Mouse (Mus musculus): ENCODE data around the gene Plek. TPM values are rescaled to one million over a fixed set of nuclear protein-coding genes. Genes with fewer than 3 reads are reported as not detected.

The Plek gene
- polyA plus RNA-seq, 1 experiment from 2014 or later = 0.98 TPM

DNA sequence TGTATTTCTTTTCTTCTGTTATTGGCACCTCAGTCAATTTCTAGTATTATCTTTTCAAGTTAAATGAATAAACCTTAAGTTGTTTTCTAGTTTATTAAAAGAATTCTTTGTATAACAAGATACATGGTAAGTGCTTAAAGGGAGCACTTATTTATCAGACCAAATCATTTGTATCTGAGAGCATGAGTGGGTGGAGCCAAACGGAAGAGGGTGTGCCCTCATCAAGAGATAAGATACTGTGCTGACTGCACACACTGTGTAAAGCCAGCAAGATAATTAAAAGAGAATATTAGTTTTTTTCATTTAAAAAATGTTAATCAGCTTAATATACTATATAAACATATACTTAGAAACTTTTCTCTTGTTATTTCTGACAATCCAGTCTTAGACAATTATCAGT lies 93.7 kb downstream of the Plek start:
- Histone ChIP-seq H3K4me1 (replicated peaks; ENCODE audit: control insufficient read depth, insufficient read depth) (no peaks in the 10 kb centered on the region), H3K9ac (ENCODE audit: low read length) (no peak overlapping the region), H3K9me3 (ENCODE audit: control insufficient read depth, low read length) (no peaks in the 10 kb centered on the region), H3K4me3 (ENCODE audit: low read depth, low read length) (no peak overlapping the region), H3K27ac (replicated peaks) (no peak overlapping the region), H3K36me3 (ENCODE audit: control insufficient read depth, insufficient read depth, low read length) (no peaks in the 10 kb centered on the region), H3K4me2 (replicated peaks; ENCODE audit: low read depth) (no peak overlapping the region), H3K27me3 (ENCODE audit: control insufficient read depth, insufficient read depth, low read length) (no peaks in the 10 kb centered on the region)
- no peak for DNase-seq (ENCODE audit: low spot score)
- 68% methylated on average over 1 of the region's 1 CpGs for WGBS
- TF ChIP-seq CTCF (IDR thresholded peaks at IDR 0.05; ENCODE audit: low read depth) = no peak
- no peak for TF ChIP-seq EP300 (optimal IDR thresholded peaks at IDR 0.05)
- ATAC-seq (ENCODE audit: low FRiP score, low TSS enrichment) = no peak

DNA sequence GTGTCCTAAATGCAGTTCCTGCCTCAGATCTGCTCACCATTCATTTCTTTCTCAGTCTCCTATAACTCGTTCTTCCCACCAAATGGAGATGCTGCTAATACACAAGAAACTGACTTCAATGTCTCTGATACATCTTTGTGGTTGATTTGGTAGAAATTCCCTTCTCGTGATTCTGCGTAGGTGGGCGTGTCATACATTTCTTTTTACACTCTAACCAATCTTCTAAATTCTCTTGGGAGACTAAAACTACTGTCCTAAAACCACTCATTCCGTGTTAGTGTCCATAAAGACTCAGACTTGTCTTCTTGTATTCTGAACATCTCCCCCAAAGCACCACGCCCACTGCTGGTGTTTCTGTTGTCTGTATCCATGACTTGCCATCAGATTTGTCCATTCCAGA lies 95.2 kb downstream of the Plek start:
- ATAC-seq (ENCODE audit: low FRiP score, low TSS enrichment) = no peak
- Histone ChIP-seq H3K27me3 (ENCODE audit: control insufficient read depth, insufficient read depth, low read length) (no peaks in the 10 kb centered on the region), H3K4me3 (ENCODE audit: low read depth, low read length) (no peak overlapping the region), H3K27ac (replicated peaks) (no peak overlapping the region), H3K9ac (ENCODE audit: low read length) (no peak overlapping the region), H3K9me3 (ENCODE audit: control insufficient read depth, low read length) (no peaks in the 10 kb centered on the region), H3K4me2 (replicated peaks; ENCODE audit: low read depth) (no peak overlapping the region), H3K4me1 (replicated peaks; ENCODE audit: control insufficient read depth, insufficient read depth) (no peaks in the 10 kb centered on the region), H3K36me3 (ENCODE audit: control insufficient read depth, insufficient read depth, low read length) (no peaks in the 10 kb centered on the region)
- TF ChIP-seq CTCF (IDR thresholded peaks at IDR 0.05; ENCODE audit: low read depth) = no peak
- no peak for TF ChIP-seq EP300 (optimal IDR thresholded peaks at IDR 0.05)
- no peak for DNase-seq (ENCODE audit: low spot score)
- WGBS = 90% methylated on average over 6 of the region's 6 CpGs

DNA sequence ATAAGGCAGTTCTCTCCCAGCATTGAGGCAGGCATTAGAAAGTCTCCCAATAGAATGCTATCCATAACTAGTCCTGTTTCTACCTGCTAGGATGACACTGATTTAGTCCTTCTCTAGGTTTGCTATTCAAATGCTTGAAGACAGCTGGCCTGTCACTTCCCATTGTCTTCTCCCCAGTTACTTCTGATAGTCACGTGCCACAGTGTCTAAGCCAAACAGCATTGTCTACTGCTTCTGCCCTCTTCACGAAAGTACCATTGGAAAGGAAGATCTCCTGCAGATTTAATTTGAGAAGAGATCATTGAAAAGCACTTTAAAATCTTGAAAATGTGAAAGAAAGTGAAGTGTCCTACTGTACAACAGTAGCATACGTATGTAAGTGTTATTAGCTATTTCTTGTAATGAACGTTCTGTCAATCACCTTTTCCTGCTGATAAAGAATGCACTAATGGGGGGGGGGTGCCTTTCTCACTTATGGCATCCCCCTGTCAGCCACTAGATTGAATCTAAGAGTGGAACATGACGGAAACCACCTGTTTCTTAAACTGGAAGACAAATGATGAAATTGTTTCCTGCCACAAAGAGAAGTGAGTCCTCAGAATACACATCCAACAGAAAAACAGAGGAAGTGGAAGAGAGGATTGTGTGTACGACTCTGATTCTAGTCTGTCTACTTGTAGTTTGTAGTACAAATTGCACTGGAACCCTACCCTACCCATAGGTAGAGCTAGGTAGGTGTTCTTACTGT lies 95.9 kb downstream of the Plek start:
- H3K4me1 ChIP-seq (replicated peaks; ENCODE audit: control insufficient read depth, insufficient read depth) = no peaks in the 10 kb centered on the region
- WGBS = 84% methylated on average over 6 of the region's 6 CpGs
- H3K4me3 ChIP-seq (ENCODE audit: low read depth, low read length) = no peak overlapping the region
- no peak overlapping the region for H3K9ac ChIP-seq (ENCODE audit: low read length)
- ATAC-seq (ENCODE audit: low FRiP score, low TSS enrichment) (no peak), DNase-seq (ENCODE audit: low spot score) (no peak)
- no peaks in the 10 kb centered on the region for H3K9me3 ChIP-seq (ENCODE audit: control insufficient read depth, low read length)
- no peaks in the 10 kb centered on the region for H3K36me3 ChIP-seq (ENCODE audit: control insufficient read depth, insufficient read depth, low read length)
- TF ChIP-seq EP300 (optimal IDR thresholded peaks at IDR 0.05) = no peak
- no peak for TF ChIP-seq CTCF (IDR thresholded peaks at IDR 0.05; ENCODE audit: low read depth)
- no peak overlapping the region for H3K4me2 ChIP-seq (replicated peaks; ENCODE audit: low read depth)
- H3K27ac ChIP-seq (replicated peaks) = no peak overlapping the region
- H3K27me3 ChIP-seq (ENCODE audit: control insufficient read depth, insufficient read depth, low read length) = no peaks in the 10 kb centered on the region

DNA sequence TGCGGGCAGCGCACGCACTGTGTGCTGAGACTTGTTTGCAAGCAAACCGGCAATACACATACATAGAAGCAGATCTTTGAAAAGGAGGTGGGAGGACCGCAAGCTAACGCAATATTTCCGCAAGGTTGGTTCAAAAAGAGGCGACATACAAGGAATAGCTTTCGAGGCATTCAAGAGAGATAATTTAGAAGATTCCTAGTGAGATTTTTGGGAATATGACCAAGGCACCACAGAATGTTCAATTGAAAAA lies 100.5 kb downstream of the Plek start:
- H3K4me1 ChIP-seq (replicated peaks; ENCODE audit: control insufficient read depth, insufficient read depth) = no peaks in the 10 kb centered on the region
- DNase-seq (ENCODE audit: low spot score) = no peak
- peak overlapping the region; percentile 93 for H3K4me2 ChIP-seq (replicated peaks; ENCODE audit: low read depth)
- H3K9me3 ChIP-seq (ENCODE audit: control insufficient read depth, low read length) = no peaks in the 10 kb centered on the region
- no peaks in the 10 kb centered on the region for H3K27me3 ChIP-seq (ENCODE audit: control insufficient read depth, insufficient read depth, low read length)
- 4% methylated on average over 9 of the region's 9 CpGs for WGBS
- peak overlapping the region; percentile 62 for H3K4me3 ChIP-seq (ENCODE audit: low read depth, low read length)
- TF ChIP-seq CTCF (IDR thresholded peaks at IDR 0.05; ENCODE audit: low read depth) = no peak
- TF ChIP-seq EP300 (optimal IDR thresholded peaks at IDR 0.05) = no peak
- no peak for ATAC-seq (ENCODE audit: low FRiP score, low TSS enrichment)
- H3K27ac ChIP-seq (replicated peaks) = no peak overlapping the region; the same call in 1 of the 2 replicates
- H3K36me3 ChIP-seq (ENCODE audit: control insufficient read depth, insufficient read depth, low read length) = no peaks in the 10 kb centered on the region
- peak overlapping the region; percentile 67 for H3K9ac ChIP-seq (ENCODE audit: low read length)

DNA sequence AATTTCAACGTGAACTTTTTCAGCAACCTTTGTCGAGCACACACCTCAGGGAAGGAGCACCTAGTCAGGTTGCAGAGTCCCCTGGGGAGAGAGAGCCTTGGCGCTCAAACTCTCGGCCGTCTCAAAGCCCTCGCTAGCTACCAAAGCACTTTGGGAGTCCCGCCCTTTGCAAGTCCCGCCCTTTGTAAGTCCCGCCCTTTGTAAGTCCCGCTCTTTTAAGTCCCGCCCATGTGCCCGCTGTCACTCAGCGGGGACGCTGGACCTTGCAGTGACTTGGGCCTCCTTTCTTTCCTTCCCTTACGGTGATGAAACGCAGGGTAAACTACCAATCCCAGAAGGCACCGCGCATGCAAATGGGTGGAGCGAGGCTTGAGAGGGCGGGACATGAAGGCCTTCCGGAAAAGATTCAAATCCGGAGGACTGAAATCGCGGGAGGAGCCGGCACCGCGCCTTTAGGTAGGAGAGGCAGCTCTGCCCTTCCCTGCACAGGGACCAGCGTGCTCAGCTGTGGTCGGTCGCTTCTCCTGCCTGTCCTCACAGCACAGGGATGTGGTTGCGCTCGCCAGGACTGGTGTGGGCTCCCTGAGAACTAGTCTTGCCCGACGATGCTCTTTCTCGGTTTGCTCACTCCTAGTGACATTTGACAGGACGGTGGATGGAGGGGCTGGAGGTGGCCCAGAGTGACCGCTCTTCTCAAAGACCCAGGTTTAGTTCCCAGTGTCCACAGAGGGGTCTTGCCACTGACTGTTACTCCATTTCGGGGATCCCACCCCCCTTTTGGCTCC lies 101.0 kb downstream of the Plek start, which contains the start of gene Fbxo48:
Fbxo48 (plus strand) TSS at position 400 of the 785 bp plus-strand sequence.
- no peaks in the 10 kb centered on the region for H3K4me1 ChIP-seq (replicated peaks; ENCODE audit: control insufficient read depth, insufficient read depth)
- no peaks in the 10 kb centered on the region for H3K9me3 ChIP-seq (ENCODE audit: control insufficient read depth, low read length)
- ATAC-seq (ENCODE audit: low FRiP score, low TSS enrichment) = peak; percentile 100
- peak within 1 kb of the TSS; percentile 67 for H3K9ac ChIP-seq (ENCODE audit: low read length)
- under 1% methylated on average over 38 of the region's 38 CpGs for WGBS
- H3K36me3 ChIP-seq (ENCODE audit: control insufficient read depth, insufficient read depth, low read length) = no peaks in the 10 kb centered on the region
- no peak within 1 kb of the TSS; the same call in 1 of the 2 replicates for H3K27ac ChIP-seq (replicated peaks)
- DNase-seq (ENCODE audit: low spot score) = peak; percentile 98
- no peak for TF ChIP-seq EP300 (optimal IDR thresholded peaks at IDR 0.05)
- TF ChIP-seq CTCF (IDR thresholded peaks at IDR 0.05; ENCODE audit: low read depth) = no peak
- peak within 1 kb of the TSS; percentile 93 for H3K4me2 ChIP-seq (replicated peaks; ENCODE audit: low read depth)
- no peaks in the 10 kb centered on the region for H3K27me3 ChIP-seq (ENCODE audit: control insufficient read depth, insufficient read depth, low read length)
- peak within 1 kb of the TSS; percentile 62 for H3K4me3 ChIP-seq (ENCODE audit: low read depth, low read length)

All from stomach, postnatal 0 days (tissue).